Mouse (Mus musculus) heart, adult 8-10 months (tissue): Measurements from ENCODE around the gene Pou6f1. TPM values are rescaled to one million over a fixed set of nuclear protein-coding genes. Genes with fewer than 3 reads are reported as not detected.
"Not testable (repeated sequence)": the region's sequence is repeated elsewhere in the genome, so short reads cannot be mapped to it uniquely, and the experiment has no call there.

Source experiments
- DNase-seq: peaks from one replicate; pipeline ENCODE4 v3.0.0; 2022; ENCODE audit warnings: low spot score
- total RNA-seq, 4 experiments: library from RNA; stranded (reverse); gene quantifications; 2 replicates each; pipeline ENCODE4 v1.2.4; 2022

The Pou6f1 gene
- total RNA-seq, 4 experiments from 2014 or later = 11.1 to 17.3 (median 13.8) TPM

GRCm38 (mm10) chr15:100619200-100619599, 19.4 kb upstream of the Pou6f1 start:
- no peak for DNase-seq

- DNase-seq = no peak
Measured at GRCm38 (mm10) chr15:100616221-100616620, 16.4 kb upstream of the Pou6f1 start.

GRCm38 (mm10) chr15:100615825-100616220, 16.0 kb upstream of the Pou6f1 start:
- peak; percentile 83 for DNase-seq

- peak; percentile 96 for DNase-seq
Measured at GRCm38 (mm10) chr15:100614996-100615824, 15.4 kb upstream of the Pou6f1 start, which contains the start of gene Dazap2. TSS of gene Dazap2 (plus strand) at chr15:100615349.

GRCm38 (mm10) chr15:100614218-100614995, 14.6 kb upstream of the Pou6f1 start:
- no peak for DNase-seq

GRCm38 (mm10) chr15:100613584-100613983, 13.8 kb upstream of the Pou6f1 start:
- DNase-seq = peak; percentile 80

GRCm38 (mm10) chr15:100612432-100612831, 12.6 kb upstream of the Pou6f1 start:
- DNase-seq = no peak

- DNase-seq = no peak
Measured at GRCm38 (mm10) chr15:100611951-100612350, 12.2 kb upstream of the Pou6f1 start.

- not testable (repeated sequence) for DNase-seq
Measured at GRCm38 (mm10) chr15:100606677-100607076, 6.9 kb upstream of the Pou6f1 start.

GRCm38 (mm10) chr15:100601669-100602068, 1.9 kb upstream of the Pou6f1 start:
- DNase-seq = no peak

- no peak for DNase-seq
Measured at GRCm38 (mm10) chr15:100600696-100601272, 1.0 kb upstream of the Pou6f1 start.

- DNase-seq = peak; percentile 77
Measured at GRCm38 (mm10) chr15:100600047-100600695, 387 bp upstream of the Pou6f1 start.

GRCm38 (mm10) chr15:100598883-100599275, 905 bp downstream of the Pou6f1 start:
- DNase-seq = peak; percentile 52

GRCm38 (mm10) chr15:100598287-100598882, 1.4 kb downstream of the Pou6f1 start:
- DNase-seq = no peak

- no peak for DNase-seq
Measured at GRCm38 (mm10) chr15:100592817-100593216, 7.0 kb downstream of the Pou6f1 start.

- DNase-seq = no peak
Measured at GRCm38 (mm10) chr15:100590436-100590835, 9.3 kb downstream of the Pou6f1 start.

- no peak for DNase-seq
Measured at GRCm38 (mm10) chr15:100588297-100588696, 11.5 kb downstream of the Pou6f1 start.

- DNase-seq = no peak
Measured at GRCm38 (mm10) chr15:100587166-100587565, 12.6 kb downstream of the Pou6f1 start.

GRCm38 (mm10) chr15:100585931-100586330, 13.9 kb downstream of the Pou6f1 start:
- DNase-seq = no peak

GRCm38 (mm10) chr15:100580108-100580507, 19.7 kb downstream of the Pou6f1 start:
- no peak for DNase-seq

- DNase-seq = no peak
Measured at GRCm38 (mm10) chr15:100577972-100578371, 21.8 kb downstream of the Pou6f1 start.
